Mouse (Mus musculus) cerebellum, adult 2 months (tissue): ENCODE results near the gene Clec2g. TPM values are rescaled to one million over a fixed set of nuclear protein-coding genes. Genes with fewer than 3 reads are reported as not detected.
"Not testable (repeated sequence)": the region's sequence is repeated elsewhere in the genome, so short reads cannot be mapped to it uniquely, and the experiment has no call there.

Experiments used
- DNase-seq, 2 experiments: peaks; one replicate each; pipeline ENCODE4 v3.0.0; 2021
- H3K27ac ChIP-seq: fragments of 200-500 bp; 2 replicates; pipeline ENCODE4 v1.5.1; 2012; ENCODE audit warnings: low read length, control low read depth, inconsistent platforms; ENCODE audit not compliant: insufficient read depth
- H3K27me3 ChIP-seq: fragments of 200-500 bp; 2 replicates; pipeline ENCODE4 v1.6.1; 2012; ENCODE audit warnings: inconsistent platforms, mild to moderate bottlenecking, low read length, moderate library complexity; ENCODE audit not compliant: control insufficient read depth, insufficient read depth
- H3K4me1 ChIP-seq: fragments of 200-500 bp; 2 replicates; pipeline ENCODE4 v1.6.1; 2011; ENCODE audit warnings: low read length; ENCODE audit not compliant: control insufficient read depth, insufficient read depth
- H3K4me3 ChIP-seq: fragments of 200-500 bp; replicated peaks from 2 replicates; pipeline ENCODE3; 2011; ENCODE audit warnings: mild to moderate bottlenecking, low read depth, low read length, control low read depth; ENCODE audit not compliant: insufficient read depth
- CTCF ChIP-seq: fragments of 200-500 bp; IDR thresholded peaks from 2 replicates; pipeline ENCODE4 v1.5.1; 2011; ENCODE audit warnings: low read depth, mild to moderate bottlenecking, control low read depth, low read length, moderate library complexity, borderline replicate concordance; ENCODE audit not compliant: insufficient read depth
- POLR2A ChIP-seq: fragments of 200-500 bp; IDR thresholded peaks from 2 replicates; pipeline ENCODE4 v1.6.1; 2011; ENCODE audit warnings: low read length, control low read depth, borderline replicate concordance; ENCODE audit not compliant: insufficient read depth
- WGBS: fragments of 180-500 bp; shearing (Covaris S2); methylation state at CpG from one replicate; pipeline ENCODE4 v1.1.7; 2018; 5-methylcytosine and 5-hydroxymethylcytosine counted together
- polyA plus RNA-seq: library from polyadenylated mRNA; depleted of rRNA; stranded (reverse); fragments of >200 nt; gene quantifications from 2 replicates; pipeline ENCODE4 v1.2.3, GENCODE M21; 2012

Clec2g gene
- polyA plus RNA-seq, 1 experiment, result not detected

- no peak for TF ChIP-seq POLR2A
- TF ChIP-seq CTCF, result no peak
- no peaks in the 10 kb centered on the region for H3K4me1 ChIP-seq
- no peak overlapping the region for H3K27ac ChIP-seq
- no peak for DNase-seq
- H3K4me3 ChIP-seq, result no peak overlapping the region
- no peaks in the 10 kb centered on the region for H3K27me3 ChIP-seq
Measured at GRCm38 (mm10) chr6:128976194-128976593, 42.0 kb downstream of the Clec2g start.

GRCm38 (mm10) chr6:128981951-128982541, 47.9 kb downstream of the Clec2g start:
- H3K27ac ChIP-seq, DNase-seq, H3K27me3 ChIP-seq, H3K4me1 ChIP-seq, H3K4me3 ChIP-seq: not testable (repeated sequence)
- 86% methylated on average over 4 of the region's 4 CpGs for WGBS

GRCm38 (mm10) chr6:128992337-128992736, 58.2 kb downstream of the Clec2g start:
- H3K27me3 ChIP-seq, result no peaks in the 10 kb centered on the region
- no peak for DNase-seq
- 42% methylated on average over 2 of the region's 2 CpGs for WGBS
- TF ChIP-seq CTCF (no peak), POLR2A (no peak)
- H3K4me1 ChIP-seq, result no peaks in the 10 kb centered on the region
- H3K27ac ChIP-seq, result no peak overlapping the region
- no peak overlapping the region for H3K4me3 ChIP-seq

- no peak overlapping the region for H3K4me3 ChIP-seq
- no peak overlapping the region for H3K27ac ChIP-seq
- DNase-seq, result no peak
- TF ChIP-seq POLR2A, result no peak
- TF ChIP-seq CTCF, result no peak
- WGBS, result 32% methylated on average over 3 of the region's 3 CpGs
- H3K27me3 ChIP-seq, result no peaks in the 10 kb centered on the region
- H3K4me1 ChIP-seq, result no peaks in the 10 kb centered on the region
Measured at GRCm38 (mm10) chr6:128992753-128993152, 58.6 kb downstream of the Clec2g start.

GRCm38 (mm10) chr6:128993221-128993620, 59.0 kb downstream of the Clec2g start:
- 68% methylated on average over 2 of the region's 2 CpGs for WGBS
- TF ChIP-seq POLR2A, result no peak
- no peak for TF ChIP-seq CTCF
- no peak for DNase-seq
- H3K27ac ChIP-seq, result no peak overlapping the region
- no peak overlapping the region for H3K4me3 ChIP-seq
- no peaks in the 10 kb centered on the region for H3K4me1 ChIP-seq
- no peaks in the 10 kb centered on the region for H3K27me3 ChIP-seq

- Histone ChIP-seq H3K4me1 (no peaks in the 10 kb centered on the region), H3K4me3 (no peak overlapping the region), H3K27ac (no peak overlapping the region), H3K27me3 (no peaks in the 10 kb centered on the region)
- WGBS, result 70% methylated on average over 4 of the region's 4 CpGs
- no peak for DNase-seq
- no peak for TF ChIP-seq CTCF
Measured at GRCm38 (mm10) chr6:128994336-128994735, 60.2 kb downstream of the Clec2g start.

GRCm38 (mm10) chr6:128994742-128995141, 60.6 kb downstream of the Clec2g start:
- Histone ChIP-seq H3K27ac (no peak overlapping the region), H3K4me1 (no peaks in the 10 kb centered on the region), H3K27me3 (no peaks in the 10 kb centered on the region), H3K4me3 (no peak overlapping the region)
- WGBS, result 78% methylated on average over 5 of the region's 5 CpGs
- TF ChIP-seq CTCF, result no peak
- no peak for TF ChIP-seq POLR2A
- DNase-seq, result no peak

GRCm38 (mm10) chr6:128995250-128996053, 61.3 kb downstream of the Clec2g start:
- WGBS, result 87% methylated on average over 7 of the region's 7 CpGs
- DNase-seq, result no peak
- TF ChIP-seq CTCF, result no peak
- no peak for TF ChIP-seq POLR2A
- H3K27ac ChIP-seq, result no peak overlapping the region
- H3K4me3 ChIP-seq, result no peak overlapping the region
- H3K27me3 ChIP-seq, result no peaks in the 10 kb centered on the region
- no peaks in the 10 kb centered on the region for H3K4me1 ChIP-seq
